Mouse (Mus musculus) c-Kit-negative CD71-positive TER-119-positive erythroid progenitor cells, embryonic 14.5 days (primary cell): ENCODE data around the gene Lrg1.

Experiments used
- DNase-seq: peaks from one replicate; pipeline ENCODE4 v3.0.0-alpha.2; 2013; ENCODE audit warnings: low read depth, low spot score

The Lrg1 gene

GRCm38 (mm10) chr17:56077523-56077922, 44.3 kb downstream of the Lrg1 start:
- DNase-seq: no peak

- peak; percentile 80 for DNase-seq
These were observed 47.0 kb downstream of the Lrg1 start, which contains the start of gene Ubxn6 for GRCm38 (mm10) chr17:56074827-56075208. Ubxn6 (minus strand) TSS chr17:56075028.

GRCm38 (mm10) chr17:56074097-56074826, 47.5 kb downstream of the Lrg1 start:
- peak; percentile 82 for DNase-seq

- no peak for DNase-seq
These were observed 49.6 kb downstream of the Lrg1 start for GRCm38 (mm10) chr17:56072243-56072642.

DNA sequence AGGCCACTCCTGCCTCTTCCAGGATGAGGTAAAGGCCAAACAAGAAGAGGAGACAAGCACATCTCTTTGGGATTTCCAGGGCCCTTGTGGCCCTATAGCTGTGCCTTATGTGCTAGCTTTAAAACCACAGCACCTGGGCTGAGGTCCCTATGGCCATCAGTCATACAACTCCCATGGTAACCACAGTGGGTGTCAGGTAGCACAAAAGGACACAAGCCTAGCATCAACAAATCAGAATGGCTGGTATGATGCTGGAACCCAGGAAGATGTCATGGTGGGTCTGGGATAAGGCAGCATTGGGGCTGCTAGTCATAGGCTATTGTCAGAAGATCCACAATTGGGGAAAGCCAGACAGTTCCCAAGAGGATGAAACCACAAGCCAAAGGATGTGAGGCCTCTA, 50.7 kb downstream of the Lrg1 start:
- DNase-seq: no peak
